Mouse (Mus musculus): ENCODE results near the gene Kcna3. TPM values are rescaled to one million over a fixed set of nuclear protein-coding genes. Genes with fewer than 3 reads are reported as not detected.

Kcna3 gene
- total RNA-seq, 2 experiments from 2014 or later: 32.9 to 36.6 TPM

- no peak for DNase-seq
- intact Hi-C loops (cut with DNase I): no loop called here
Observed at GRCm38 (mm10) chr3:107061468-107061867, 25.5 kb downstream of the Kcna3 start.

- DNase-seq: no peak
- intact Hi-C loops (cut with DNase I): no loop called here
Observed at GRCm38 (mm10) chr3:107062771-107063170, 26.8 kb downstream of the Kcna3 start.

- intact Hi-C loops (cut with DNase I): no loop called here
- DNase-seq: no peak
Observed at GRCm38 (mm10) chr3:107065510-107066095, 29.6 kb downstream of the Kcna3 start.

- intact Hi-C loops (cut with DNase I): no loop called here
- no peak for DNase-seq
Observed at GRCm38 (mm10) chr3:107066165-107066850, 30.3 kb downstream of the Kcna3 start.

GRCm38 (mm10) chr3:107067245-107067644 lies 31.3 kb downstream of the Kcna3 start:
- intact Hi-C loops (cut with DNase I): no loop called here
- DNase-seq: no peak

GRCm38 (mm10) chr3:107073863-107074262 lies 37.9 kb downstream of the Kcna3 start:
- DNase-seq: no peak
- intact Hi-C loops (cut with DNase I): no loop called here

- intact Hi-C loops (cut with DNase I): no loop called here
- DNase-seq: no peak
Observed at GRCm38 (mm10) chr3:107075705-107076104, 39.7 kb downstream of the Kcna3 start.

GRCm38 (mm10) chr3:107076658-107077057 lies 40.7 kb downstream of the Kcna3 start:
- intact Hi-C loops (cut with DNase I): no loop called here
- DNase-seq: no peak

GRCm38 (mm10) chr3:107077101-107077500 lies 41.1 kb downstream of the Kcna3 start:
- intact Hi-C loops (cut with DNase I): no loop called here
- no peak for DNase-seq

GRCm38 (mm10) chr3:107080803-107081202 lies 44.8 kb downstream of the Kcna3 start:
- intact Hi-C loops (cut with DNase I): loop anchor here (5.0 kb wide), 1 partner anchor 179 kb away; no protein-coding TSS in a partner anchor
- DNase-seq: no peak

- intact Hi-C loops (cut with DNase I): loop anchor here (5.0 kb wide), 1 partner anchor 179 kb away; no protein-coding TSS in a partner anchor
- DNase-seq: no peak
Observed at GRCm38 (mm10) chr3:107081227-107081626, 45.3 kb downstream of the Kcna3 start.

- DNase-seq: no peak
- intact Hi-C loops (cut with DNase I): loop anchor here (5.0 kb wide), 1 partner anchor 182 kb away; no protein-coding TSS in a partner anchor
Observed at GRCm38 (mm10) chr3:107084586-107084985, 48.6 kb downstream of the Kcna3 start.

GRCm38 (mm10) chr3:107087410-107087809 lies 51.4 kb downstream of the Kcna3 start:
- intact Hi-C loops (cut with DNase I): no loop called here
- no peak for DNase-seq

Other genes starting within 250 kb of the Kcna3 start
- 1 to 10 TPM; 3.2 to 3.4 TPM for gene Cd53, start 246.0 kb upstream of the Kcna3 start, total RNA-seq (2021)
- gene Olfr266, start 209.9 kb upstream of the Kcna3 start, total RNA-seq (2021): not detected
- gene Kcna2, start 65.0 kb downstream of the Kcna3 start, total RNA-seq (2021): 10 to 100 TPM; 21.6 to 21.8 TPM
- gene Kcna10, start 146.9 kb downstream of the Kcna3 start, total RNA-seq (2021): under 1 TPM in 1 of 2 experiments, not detected in 1; 0.54 TPM
- not detected for gene Cym, start 185.6 kb downstream of the Kcna3 start, total RNA-seq (2021)
- gene A630076J17Rik, start 194.4 kb downstream of the Kcna3 start, total RNA-seq (2021): not detected
- not detected for gene Prok1, start 203.5 kb downstream of the Kcna3 start, total RNA-seq (2021)
- gene Lamtor5, start 242.7 kb downstream of the Kcna3 start, total RNA-seq (2021): 10 to 100 TPM; 57.9 to 64.0 TPM